Mouse (Mus musculus) lung, postnatal 36 days (tissue): ENCODE data around the gene Pfkp.

ENCODE experiments used
- DNase-seq: peaks from one replicate; pipeline ENCODE4 v3.0.0; 2022; ENCODE audit warnings: mixed read lengths

Pfkp gene

GRCm38 (mm10) chr13:6648669-6649233 lies at the start of gene Pfkp:
TSS of gene Pfkp (minus strand) at chr13:6648777.
- peak; percentile 95 for DNase-seq

GRCm38 (mm10) chr13:6690607-6691006 lies 42.0 kb upstream of the Pfkp start:
- no peak for DNase-seq

- DNase-seq: peak; percentile 63
Measured at GRCm38 (mm10) chr13:6689962-6690361, 41.4 kb upstream of the Pfkp start.

- peak; percentile 53 for DNase-seq
Measured at GRCm38 (mm10) chr13:6688790-6689433, 40.3 kb upstream of the Pfkp start.

- DNase-seq: no peak
Measured at GRCm38 (mm10) chr13:6666887-6667286, 18.3 kb upstream of the Pfkp start.

GRCm38 (mm10) chr13:6665506-6665905 lies 16.9 kb upstream of the Pfkp start:
- DNase-seq: no peak

- no peak for DNase-seq
Measured at GRCm38 (mm10) chr13:6664216-6664615, 15.6 kb upstream of the Pfkp start.

- DNase-seq: no peak
Measured at GRCm38 (mm10) chr13:6659314-6659713, 10.7 kb upstream of the Pfkp start.

GRCm38 (mm10) chr13:6657300-6657699 lies 8.7 kb upstream of the Pfkp start:
- DNase-seq: no peak

- no peak for DNase-seq
Measured at GRCm38 (mm10) chr13:6649542-6649941, 965 bp upstream of the Pfkp start.

GRCm38 (mm10) chr13:6647992-6648668 lies 447 bp downstream of the Pfkp start:
- no peak for DNase-seq

GRCm38 (mm10) chr13:6647067-6647991 lies 1.2 kb downstream of the Pfkp start:
- DNase-seq: peak; percentile 67

GRCm38 (mm10) chr13:6646674-6647066 lies 1.9 kb downstream of the Pfkp start:
- DNase-seq: no peak

- no peak for DNase-seq
Measured at GRCm38 (mm10) chr13:6646266-6646665, 2.3 kb downstream of the Pfkp start.

GRCm38 (mm10) chr13:6643968-6644367 lies 4.6 kb downstream of the Pfkp start:
- no peak for DNase-seq

- DNase-seq: no peak
Measured at GRCm38 (mm10) chr13:6643026-6643425, 5.6 kb downstream of the Pfkp start.

- DNase-seq: no peak
Measured at GRCm38 (mm10) chr13:6642453-6642852, 6.1 kb downstream of the Pfkp start.

GRCm38 (mm10) chr13:6641497-6641896 lies 7.1 kb downstream of the Pfkp start:
- DNase-seq: no peak

GRCm38 (mm10) chr13:6639507-6640030 lies 9.0 kb downstream of the Pfkp start:
- DNase-seq: no peak

- DNase-seq: no peak
Measured at GRCm38 (mm10) chr13:6638976-6639375, 9.6 kb downstream of the Pfkp start.

GRCm38 (mm10) chr13:6638425-6638824 lies 10.2 kb downstream of the Pfkp start:
- DNase-seq: no peak

GRCm38 (mm10) chr13:6637534-6638124 lies 10.9 kb downstream of the Pfkp start:
- DNase-seq: no peak

- no peak for DNase-seq
Measured at GRCm38 (mm10) chr13:6636976-6637375, 11.6 kb downstream of the Pfkp start.
